Mouse (Mus musculus) kidney, embryonic 16.5 days (tissue): ENCODE data around the gene Nxt1. TPM values are rescaled to one million over a fixed set of nuclear protein-coding genes. Genes with fewer than 3 reads are reported as not detected.

Experiments
- ATAC-seq: fragments of 200-750 bp; cut with Nextera tagmentation; 2 replicates; pipeline ENCODE4 v1.8.0; 2017; ENCODE audit warnings: moderate TSS enrichment; ENCODE audit not compliant: low FRiP score, low TSS enrichment
- H3K27ac ChIP-seq: fragments of 300-500 bp; sonication (generic); 2 replicates; pipeline ENCODE4 v1.5.1; 2014; ENCODE audit warnings: low read length
- H3K27me3 ChIP-seq: fragments of 300-500 bp; sonication (generic); 2 replicates; pipeline ENCODE4 v1.6.1; 2014; ENCODE audit warnings: low read length, control low read depth, mixed read lengths; ENCODE audit not compliant: insufficient read depth
- H3K36me3 ChIP-seq: fragments of 300-500 bp; sonication (generic); 2 replicates; pipeline ENCODE4 v1.6.1; 2014; ENCODE audit warnings: low read length, control low read depth, mixed read lengths; ENCODE audit not compliant: insufficient read depth
- H3K4me1 ChIP-seq: fragments of 300-500 bp; sonication (generic); 2 replicates; pipeline ENCODE4 v1.6.1; 2014; ENCODE audit warnings: low read length, control low read depth, mixed read lengths; ENCODE audit not compliant: insufficient read depth
- H3K4me2 ChIP-seq: fragments of 300-500 bp; sonication (generic); replicated peaks from 2 replicates; pipeline ENCODE4 v1.6.1; 2014; ENCODE audit warnings: low read depth, low read length
- H3K4me3 ChIP-seq: fragments of 300-500 bp; sonication (generic); 2 replicates; pipeline ENCODE4 v1.5.1; 2014; ENCODE audit warnings: mild to moderate bottlenecking, low read length
- H3K9ac ChIP-seq: fragments of 300-500 bp; sonication (generic); replicated peaks from 2 replicates; pipeline ENCODE4 v1.6.1; 2014; ENCODE audit warnings: low read length
- H3K9me3 ChIP-seq: fragments of 300-500 bp; sonication (generic); 2 replicates; pipeline ENCODE4 v1.6.1; 2016; ENCODE audit warnings: low read length, control low read depth
- WGBS: fragments of 180-500 bp; shearing (Covaris S2); extraction: QIAGEN DNeasy Blood & Tissue Kit; methylation state at CpG from one replicate; pipeline ENCODE4 v1.1.7; 2014; 5-methylcytosine and 5-hydroxymethylcytosine counted together
- polyA plus RNA-seq: library from polyadenylated mRNA; unstranded; fragments of >200 nt; fragmentation: Nextera tagmentation; extraction: Ambion mirVana; gene quantifications from 2 replicates; pipeline ENCODE4 v1.2.1, GENCODE M21; 2015

The Nxt1 gene
- polyA plus RNA-seq, 1 experiment from 2014 or later: 90.4 TPM

DNA sequence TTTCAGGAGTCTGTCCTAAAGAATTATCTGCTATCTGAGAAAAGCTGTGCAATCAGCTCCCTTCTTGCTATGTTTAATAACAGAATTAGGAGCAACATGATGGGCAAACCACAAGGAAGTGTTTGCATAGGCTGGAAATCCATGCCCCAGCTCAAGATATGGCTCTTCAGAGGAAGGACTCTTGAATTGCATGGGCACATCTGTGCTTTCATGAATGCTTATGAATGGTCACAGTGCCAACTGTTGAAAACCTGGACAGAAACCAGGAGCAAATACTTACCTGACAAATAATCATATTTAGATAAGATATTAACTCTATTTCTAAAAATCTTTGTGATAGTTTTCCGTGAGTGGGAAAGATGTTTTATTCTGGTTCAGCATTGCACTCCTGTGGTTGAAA, 14.5 kb downstream of the Nxt1 start:
- no peak for ATAC-seq
- Histone ChIP-seq H3K9me3 (no peaks in the 10 kb centered on the region), H3K27me3 (no peaks in the 10 kb centered on the region), H3K4me3 (no peak overlapping the region), H3K36me3 (peaks cover 58% of the 10 kb centered on the region), H3K27ac (no peak overlapping the region), H3K4me2 (no peak overlapping the region), H3K9ac (no peak overlapping the region), H3K4me1 (peaks cover 7% of the 10 kb centered on the region)
- WGBS: 98% methylated on average over 1 of the region's 1 CpGs

DNA sequence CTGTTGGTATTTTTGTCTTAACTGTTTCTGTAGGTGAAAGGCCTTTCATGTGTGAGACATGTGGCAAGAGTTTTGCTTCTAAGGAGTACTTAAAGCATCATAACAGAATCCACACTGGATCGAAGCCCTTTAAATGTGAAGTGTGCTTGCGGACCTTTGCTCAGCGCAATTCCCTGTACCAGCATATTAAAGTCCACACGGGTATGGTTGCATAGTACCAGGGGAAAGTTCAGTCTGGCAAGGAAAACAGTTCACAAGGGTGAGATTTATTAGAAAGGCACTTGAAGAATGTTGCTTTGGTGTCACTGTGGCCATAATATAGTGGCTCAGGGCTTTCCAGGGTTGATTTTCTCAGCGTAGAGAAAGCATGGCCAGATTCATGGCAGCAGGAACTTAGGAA, 15.6 kb downstream of the Nxt1 start:
- no peaks in the 10 kb centered on the region for H3K9me3 ChIP-seq
- H3K4me1 ChIP-seq: no peaks in the 10 kb centered on the region
- H3K36me3 ChIP-seq: peaks cover 65% of the 10 kb centered on the region
- ATAC-seq: no peak
- H3K9ac ChIP-seq: no peak overlapping the region
- H3K4me2 ChIP-seq: no peak overlapping the region
- WGBS: 77% methylated on average over 5 of the region's 5 CpGs
- no peak overlapping the region for H3K4me3 ChIP-seq
- no peak overlapping the region for H3K27ac ChIP-seq
- H3K27me3 ChIP-seq: no peaks in the 10 kb centered on the region

DNA sequence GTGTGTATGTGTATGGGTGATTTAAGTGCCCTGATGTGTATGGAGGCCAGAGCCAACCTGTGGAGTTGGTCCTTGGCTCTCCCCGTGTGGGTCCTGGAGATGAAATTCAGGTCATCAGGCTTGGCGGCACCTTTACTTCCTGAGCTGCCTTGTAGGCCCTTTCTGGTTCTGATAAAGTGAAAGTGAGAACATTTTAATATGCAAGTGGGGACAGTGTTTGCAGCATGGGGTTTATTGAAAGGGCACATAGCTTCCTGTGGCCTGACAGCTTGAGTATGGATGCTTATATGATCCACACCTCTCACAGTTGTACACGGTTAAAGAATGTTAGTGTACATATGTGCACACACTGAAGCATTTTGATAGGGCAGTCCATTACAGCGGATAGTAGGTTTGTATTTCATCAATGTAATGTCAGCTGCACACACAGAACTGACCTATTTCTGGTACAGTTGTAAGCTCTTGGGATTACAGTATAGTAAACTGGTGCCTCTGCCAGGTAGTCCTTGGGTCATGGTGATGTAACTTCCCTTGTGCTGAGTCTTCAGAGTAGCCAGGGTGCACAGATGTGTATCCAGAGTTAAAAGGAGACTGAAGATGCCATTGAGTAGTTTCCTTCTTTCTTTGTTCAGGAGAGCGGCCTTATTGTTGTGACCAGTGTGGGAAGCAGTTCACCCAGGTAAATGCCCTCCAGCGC, 17.2 kb downstream of the Nxt1 start:
- Histone ChIP-seq H3K9ac (no peak overlapping the region), H3K27ac (no peak overlapping the region), H3K4me3 (no peak overlapping the region), H3K36me3 (peaks cover 59% of the 10 kb centered on the region), H3K4me1 (no peaks in the 10 kb centered on the region), H3K4me2 (no peak overlapping the region), H3K27me3 (no peaks in the 10 kb centered on the region), H3K9me3 (no peaks in the 10 kb centered on the region)
- ATAC-seq: no peak
- 92% methylated on average over 6 of the region's 6 CpGs for WGBS

DNA sequence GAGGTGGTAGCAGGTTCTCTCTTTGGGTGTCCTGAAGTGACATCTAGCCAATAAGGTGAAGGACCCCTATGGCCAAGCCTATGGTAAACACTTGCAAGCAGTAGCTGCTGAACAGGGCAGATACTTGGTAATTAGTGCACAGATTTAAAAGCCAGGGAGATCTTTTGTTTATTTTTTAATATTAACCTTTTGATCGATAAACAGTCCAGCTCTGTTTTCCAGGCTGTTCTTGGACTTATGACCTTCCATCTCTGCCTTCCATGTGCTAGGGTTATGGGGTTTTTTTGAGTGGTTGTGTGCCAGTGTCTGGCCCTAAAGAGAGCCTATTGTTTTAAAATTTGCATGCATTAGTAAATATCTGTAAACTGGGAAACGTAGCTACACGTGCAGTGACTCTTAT, 17.9 kb downstream of the Nxt1 start:
- no peak for ATAC-seq
- Histone ChIP-seq H3K4me2 (no peak overlapping the region), H3K4me3 (no peak overlapping the region), H3K27ac (no peak overlapping the region), H3K27me3 (no peaks in the 10 kb centered on the region), H3K4me1 (no peaks in the 10 kb centered on the region), H3K36me3 (peaks cover 60% of the 10 kb centered on the region), H3K9ac (no peak overlapping the region), H3K9me3 (no peaks in the 10 kb centered on the region)
- 92% methylated on average over 3 of the region's 3 CpGs for WGBS

DNA sequence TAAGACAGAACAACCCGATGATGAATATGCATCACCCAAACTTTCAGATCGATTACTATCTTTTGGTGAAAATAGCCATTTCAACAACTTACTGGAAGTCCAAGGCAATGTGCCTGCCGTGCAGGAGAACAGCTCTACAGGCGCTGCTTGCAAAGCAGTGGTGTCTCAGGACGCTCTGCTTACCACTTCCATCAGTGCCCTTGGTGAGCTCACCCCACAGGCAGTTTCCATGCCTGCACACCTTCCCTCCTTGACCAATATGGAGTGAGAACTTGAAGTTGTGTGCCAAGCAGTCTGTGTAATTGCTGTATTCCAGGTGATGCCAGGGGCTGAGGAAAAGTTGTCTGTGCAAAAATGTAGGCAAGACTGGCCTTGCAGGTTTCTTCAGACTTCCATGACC, 18.4 kb downstream of the Nxt1 start:
- Histone ChIP-seq H3K4me1 (no peaks in the 10 kb centered on the region), H3K36me3 (peaks cover 60% of the 10 kb centered on the region), H3K9ac (no peak overlapping the region), H3K4me2 (no peak overlapping the region), H3K4me3 (no peak overlapping the region), H3K27me3 (no peaks in the 10 kb centered on the region), H3K27ac (no peak overlapping the region), H3K9me3 (no peaks in the 10 kb centered on the region)
- 98% methylated on average over 5 of the region's 5 CpGs for WGBS
- no peak for ATAC-seq

DNA sequence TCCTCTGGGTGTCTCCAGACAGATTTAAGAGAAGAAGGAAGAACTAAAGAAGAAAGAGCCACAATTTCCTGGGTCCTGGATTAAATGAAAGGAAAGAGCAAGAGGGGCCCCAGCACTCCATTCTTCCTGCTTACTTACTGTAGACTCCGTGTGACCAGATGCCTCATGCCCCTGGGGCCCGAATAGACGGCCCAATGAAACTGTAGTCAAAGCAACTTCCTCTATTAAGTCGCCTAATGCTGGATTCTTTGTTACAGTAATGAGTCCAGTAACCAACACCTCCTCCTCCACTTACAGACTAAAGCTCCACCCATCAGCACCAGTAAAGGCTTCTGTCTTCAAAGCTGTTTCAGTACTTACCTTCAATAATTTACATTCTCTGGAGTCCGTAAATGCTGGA, 26.2 kb downstream of the Nxt1 start:
- H3K27me3 ChIP-seq: no peaks in the 10 kb centered on the region
- H3K27ac ChIP-seq: no peak overlapping the region
- no peak overlapping the region for H3K9ac ChIP-seq
- no peak overlapping the region for H3K4me3 ChIP-seq
- no peak overlapping the region for H3K4me2 ChIP-seq
- no peaks in the 10 kb centered on the region for H3K9me3 ChIP-seq
- peaks cover 32% of the 10 kb centered on the region for H3K36me3 ChIP-seq
- WGBS: 60% methylated on average over 5 of the region's 5 CpGs
- ATAC-seq: no peak
- H3K4me1 ChIP-seq: no peaks in the 10 kb centered on the region

DNA sequence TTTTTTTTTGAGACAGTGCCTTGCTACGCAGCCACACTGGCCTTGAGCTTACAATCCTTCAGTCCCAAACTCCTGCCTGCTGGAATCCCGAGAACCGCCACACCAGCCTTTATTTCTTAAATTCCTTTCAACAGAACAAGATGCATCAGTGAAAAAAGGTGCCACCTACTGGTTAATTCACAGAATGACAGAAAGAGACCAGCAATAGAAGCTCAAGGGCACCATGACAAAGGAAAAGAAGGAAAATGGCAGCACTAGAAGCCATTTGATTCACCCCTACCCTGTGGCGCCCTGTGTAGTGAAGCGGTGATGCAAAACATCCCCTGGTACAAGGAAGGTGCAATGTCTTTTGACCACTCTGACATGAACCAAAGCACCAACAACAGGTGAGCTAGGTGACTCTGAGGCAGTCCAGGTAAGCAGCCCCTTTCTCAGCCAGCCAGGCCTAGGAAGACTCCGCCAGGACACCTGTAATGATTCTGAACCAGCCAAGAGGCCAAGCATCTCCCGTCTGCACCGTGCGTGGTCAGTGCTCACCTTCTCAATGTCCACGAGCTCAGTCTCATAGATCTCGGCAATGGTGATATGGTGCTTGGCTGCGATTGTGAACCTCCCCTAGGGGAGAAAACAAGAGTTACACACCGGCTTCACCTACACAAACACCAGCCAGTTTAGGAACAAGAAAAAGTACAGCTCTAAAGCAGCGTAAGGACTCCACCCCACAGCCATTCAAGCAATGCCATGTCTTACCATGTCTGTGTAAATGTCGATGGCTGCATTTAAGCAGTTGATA, 34.2 kb downstream of the Nxt1 start:
- Histone ChIP-seq H3K4me2 (no peak overlapping the region), H3K27me3 (no peaks in the 10 kb centered on the region), H3K4me3 (no peak overlapping the region), H3K36me3 (0 out of 2 replicates have a peak, but pooled peaks cover 5% of the 10 kb centered on the region), H3K9me3 (no peaks in the 10 kb centered on the region), H3K9ac (no peak overlapping the region), H3K27ac (no peak overlapping the region), H3K4me1 (no peaks in the 10 kb centered on the region)
- peak; percentile 46; the same call in 1 of the 2 replicates for ATAC-seq
- 78% methylated on average over 15 of the region's 15 CpGs for WGBS

DNA sequence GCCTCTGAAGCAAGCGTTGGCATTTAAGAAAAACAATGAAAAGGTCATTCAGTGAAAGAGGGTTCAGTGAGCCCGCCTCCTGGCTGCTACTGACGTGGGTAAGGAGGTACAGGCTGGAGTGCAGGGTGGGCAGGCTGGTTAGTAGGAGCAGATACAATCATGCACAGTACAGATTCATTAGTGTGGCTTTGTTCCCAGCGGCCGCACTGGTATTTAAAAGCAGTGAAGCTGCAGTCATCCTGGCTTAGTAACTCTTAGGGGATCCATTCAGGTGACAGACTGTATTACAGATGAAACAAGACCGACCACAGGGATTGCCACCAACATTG, 34.8 kb downstream of the Nxt1 start:
- Histone ChIP-seq H3K4me3 (no peak overlapping the region), H3K4me2 (no peak overlapping the region), H3K27ac (no peak overlapping the region), H3K9ac (no peak overlapping the region), H3K9me3 (no peaks in the 10 kb centered on the region), H3K27me3 (no peaks in the 10 kb centered on the region), H3K4me1 (no peaks in the 10 kb centered on the region), H3K36me3 (peaks cover 7% of the 10 kb centered on the region; the same call in 1 of the 2 replicates)
- no peak for ATAC-seq
- 75% methylated on average over 6 of the region's 6 CpGs for WGBS

DNA sequence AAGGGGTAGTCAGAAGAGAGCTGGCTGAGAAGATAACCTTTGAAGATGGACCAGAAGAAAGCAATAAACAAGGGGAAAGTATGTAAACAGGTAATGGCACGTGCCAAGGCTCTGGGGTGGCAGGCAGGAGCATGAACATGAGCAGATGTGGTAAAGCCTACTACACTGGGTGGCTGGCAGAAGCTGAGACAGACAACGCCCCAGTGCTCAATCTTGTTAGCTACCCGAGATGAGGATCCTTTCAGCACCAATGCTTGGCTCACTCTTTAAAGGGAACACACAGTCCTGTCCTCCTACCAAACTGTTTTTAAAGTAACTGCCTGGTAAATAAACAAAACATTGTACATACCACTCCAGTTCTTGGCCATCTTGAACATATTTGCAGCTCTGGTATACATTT, 39.9 kb downstream of the Nxt1 start:
- Histone ChIP-seq H3K9ac (no peak overlapping the region), H3K4me3 (no peak overlapping the region), H3K9me3 (no peaks in the 10 kb centered on the region), H3K27me3 (no peaks in the 10 kb centered on the region), H3K4me1 (no peaks in the 10 kb centered on the region), H3K36me3 (peaks cover 4% of the 10 kb centered on the region; the same call in 1 of the 2 replicates), H3K27ac (no peak overlapping the region), H3K4me2 (no peak overlapping the region)
- no peak for ATAC-seq
- WGBS: 86% methylated on average over 3 of the region's 3 CpGs

DNA sequence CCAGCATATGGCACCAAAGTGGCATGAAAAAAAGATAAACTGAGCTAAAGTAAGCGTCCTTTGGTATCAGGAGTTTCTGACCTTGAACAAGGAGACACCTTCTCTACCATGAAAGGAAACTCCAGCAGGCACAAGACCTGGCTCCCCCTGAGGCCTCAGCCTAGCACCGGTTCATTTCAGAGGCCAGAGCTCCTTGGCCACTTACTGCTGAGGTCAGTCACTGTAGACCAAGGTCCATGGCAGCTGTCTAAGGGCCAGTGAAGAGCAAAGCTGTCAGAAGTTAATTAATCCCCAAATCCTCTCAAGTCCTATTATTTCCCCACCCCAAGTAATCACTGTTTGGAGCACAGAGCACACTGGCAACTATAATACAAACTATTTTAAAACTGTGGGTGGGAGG, 44.7 kb downstream of the Nxt1 start:
- H3K27ac ChIP-seq: no peak overlapping the region
- 55% methylated on average over 2 of the region's 2 CpGs for WGBS
- ATAC-seq: 0 out of 2 replicates have a peak, but pooled peaks have one; percentile 9
- no peak overlapping the region for H3K9ac ChIP-seq
- no peak overlapping the region for H3K4me3 ChIP-seq
- H3K27me3 ChIP-seq: no peaks in the 10 kb centered on the region
- H3K9me3 ChIP-seq: no peaks in the 10 kb centered on the region
- H3K4me1 ChIP-seq: no peaks in the 10 kb centered on the region
- peaks cover 3% of the 10 kb centered on the region; the same call in 1 of the 2 replicates for H3K36me3 ChIP-seq
- H3K4me2 ChIP-seq: no peak overlapping the region
